7 mouse cellular contexts compared by ENCODE assay signal in the genomic region with DNA sequence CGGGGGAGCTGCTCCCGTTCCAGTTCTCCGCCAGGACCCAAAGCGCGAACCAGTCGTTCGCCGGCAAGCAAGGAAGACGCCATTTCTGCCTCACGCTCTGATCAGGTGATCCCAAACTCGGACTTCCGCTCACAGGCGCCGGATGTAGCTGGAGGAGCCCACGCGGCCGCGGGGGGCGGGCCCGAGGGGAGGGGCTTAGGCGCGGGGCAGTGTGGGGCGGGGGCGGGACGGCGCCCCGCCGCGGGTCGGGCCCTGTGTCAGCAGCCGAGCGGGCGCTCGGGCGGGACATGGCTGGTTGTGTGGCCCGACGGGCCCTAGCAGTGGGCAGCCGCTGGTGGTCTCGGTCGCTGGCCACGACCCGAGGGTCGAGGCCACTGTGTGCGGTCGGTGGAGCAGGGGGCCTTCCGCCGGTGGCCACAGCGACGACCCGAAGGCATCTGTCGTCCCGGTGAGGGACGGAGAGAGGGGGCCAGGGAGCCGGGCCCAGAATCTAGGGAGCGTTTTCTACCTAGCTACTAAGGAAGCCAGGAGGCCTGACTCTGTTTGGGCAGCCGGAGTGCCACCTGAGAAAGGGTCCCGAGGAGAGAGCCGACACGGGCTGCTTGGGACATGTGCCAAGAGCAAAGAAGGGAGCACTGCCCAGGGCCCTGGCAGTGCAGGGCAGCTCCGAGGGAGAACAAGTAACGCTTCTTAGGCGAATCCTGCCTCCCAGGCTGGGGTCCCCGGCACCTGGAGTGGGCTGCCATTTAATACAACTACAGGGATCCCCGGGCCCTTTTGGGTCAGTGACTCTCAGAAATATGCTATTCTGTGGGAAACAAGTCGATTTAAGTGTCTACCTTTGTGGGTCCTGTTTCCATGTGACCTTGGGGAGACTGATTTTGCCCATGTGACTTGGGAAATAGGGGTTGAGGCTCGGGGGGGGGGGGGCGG. TPM values are rescaled to one million over a fixed set of nuclear protein-coding genes. Genes with fewer than 3 reads are reported as not detected.
A peak's percentile ranks its signal among the peaks of the same experiment; 100 is the strongest.
DNase-seq lines count a peak whose midpoint lies in the region; ATAC-seq and TF ChIP-seq lines count a peak whose summit lies in the region.

A gene (minus strand): TSS at position 148 of the 933 bp plus-strand sequence.
A gene (plus strand): TSS at position 169 of the 933 bp plus-strand sequence.

- peak within 1 kb of the TSS; percentile 85 for H3K27ac ChIP-seq in embryonic facial prominence, embryonic 12.5 days
- H3K27ac ChIP-seq in kidney, adult 2 months (ENCODE audit: insufficient read depth, low read depth, low read length) = peak within 1 kb of the TSS; percentile 61
- peak within 1 kb of the TSS; percentile 84 for H3K27ac ChIP-seq in limb, embryonic 12.5 days
- H3K27ac ChIP-seq in midbrain, embryonic 15.5 days = peak within 1 kb of the TSS; percentile 87
- H3K27ac ChIP-seq in spleen, adult 2 months (ENCODE audit: insufficient read depth, low read length) = peak within 1 kb of the TSS; percentile 91

- H3K9me3 ChIP-seq in embryonic facial prominence, embryonic 12.5 days = no peaks in the 10 kb centered on the region
- H3K9me3 ChIP-seq in limb, embryonic 12.5 days = no peaks in the 10 kb centered on the region
- H3K9me3 ChIP-seq in midbrain, embryonic 15.5 days = no peaks in the 10 kb centered on the region

- 1% methylated on average over 66 of the region's 67 CpGs for WGBS in embryonic facial prominence, embryonic 12.5 days
- under 1% methylated on average over 61 of the region's 67 CpGs for WGBS in kidney, adult 2 months
- under 1% methylated on average over 67 of the region's 67 CpGs for WGBS in limb, embryonic 12.5 days
- under 1% methylated on average over 66 of the region's 67 CpGs for WGBS in midbrain, embryonic 15.5 days
- under 1% methylated on average over 66 of the region's 67 CpGs for WGBS in spleen, adult 2 months

- H3K9ac ChIP-seq in embryonic facial prominence, embryonic 12.5 days = peak within 1 kb of the TSS; percentile 96
- peak within 1 kb of the TSS; percentile 94 for H3K9ac ChIP-seq in limb, embryonic 12.5 days (replicated peaks)
- H3K9ac ChIP-seq in midbrain, embryonic 15.5 days = peak within 1 kb of the TSS; percentile 97

- H3K27me3 ChIP-seq in embryonic facial prominence, embryonic 12.5 days = no peaks in the 10 kb centered on the region
- H3K27me3 ChIP-seq in kidney, adult 2 months (replicated peaks; ENCODE audit: control insufficient read depth, insufficient read depth, low read length) = no peaks in the 10 kb centered on the region
- no peaks in the 10 kb centered on the region for H3K27me3 ChIP-seq in limb, embryonic 12.5 days
- H3K27me3 ChIP-seq in midbrain, embryonic 15.5 days (replicated peaks) = no peaks in the 10 kb centered on the region
- no peaks in the 10 kb centered on the region for H3K27me3 ChIP-seq in spleen, adult 2 months (ENCODE audit: control insufficient read depth, insufficient read depth, low read length)

- TF ChIP-seq CTCF in kidney, adult 2 months (conservative IDR thresholded peaks at IDR 0.05; ENCODE audit: insufficient read depth, insufficient read length, low read depth, low read length) = no peak
- no peak for TF ChIP-seq CTCF in spleen, adult 2 months (IDR thresholded peaks at IDR 0.05; ENCODE audit: extremely low read depth, insufficient read depth, insufficient read length, insufficient replicate concordance)

- H3K4me2 ChIP-seq in embryonic facial prominence, embryonic 12.5 days (replicated peaks) = peak within 1 kb of the TSS; percentile 85
- peak within 1 kb of the TSS; percentile 86 for H3K4me2 ChIP-seq in limb, embryonic 12.5 days
- H3K4me2 ChIP-seq in midbrain, embryonic 15.5 days = peak within 1 kb of the TSS; percentile 98

- H3K4me3 ChIP-seq in embryonic facial prominence, embryonic 12.5 days = peak within 1 kb of the TSS; percentile 88
- H3K4me3 ChIP-seq in kidney, adult 2 months (ENCODE audit: insufficient read depth, low read depth, low read length) = peak within 1 kb of the TSS; percentile 91
- peak within 1 kb of the TSS; percentile 69 for H3K4me3 ChIP-seq in limb, embryonic 12.5 days (replicated peaks)
- H3K4me3 ChIP-seq in midbrain, embryonic 15.5 days = peak within 1 kb of the TSS; percentile 95
- peak within 1 kb of the TSS; percentile 100 for H3K4me3 ChIP-seq in spleen, adult 2 months (ENCODE audit: extremely low read depth, insufficient read depth, insufficient read length)

- TF ChIP-seq POLR2A in kidney, adult 2 months (IDR thresholded peaks at IDR 0.05; ENCODE audit: low read depth, low read length) = peak; percentile 6
- peak; percentile 82 for TF ChIP-seq POLR2A in spleen, adult 2 months (IDR thresholded peaks at IDR 0.05; ENCODE audit: low read depth, low read length)

- H3K36me3 ChIP-seq in embryonic facial prominence, embryonic 12.5 days = peaks cover 38% of the 10 kb centered on the region
- H3K36me3 ChIP-seq in kidney, adult 2 months (ENCODE audit: control insufficient read depth, insufficient read depth, low read length) = peaks cover 3% of the 10 kb centered on the region
- peaks cover 56% of the 10 kb centered on the region for H3K36me3 ChIP-seq in limb, embryonic 12.5 days
- H3K36me3 ChIP-seq in midbrain, embryonic 15.5 days (replicated peaks) = peaks cover 15% of the 10 kb centered on the region
- H3K36me3 ChIP-seq in spleen, adult 2 months (ENCODE audit: control insufficient read depth, insufficient read depth, low read length) = peaks cover 16% of the 10 kb centered on the region

- peak; percentile 94 for ATAC-seq in embryonic facial prominence, embryonic 12.5 days (ENCODE audit: insufficient number of reproducible peaks, insufficient read depth, low FRiP score, low TSS enrichment)
- peak; percentile 95 for ATAC-seq in limb, embryonic 12.5 days (ENCODE audit: insufficient number of reproducible peaks, insufficient read depth, low FRiP score, low TSS enrichment, low read depth)
- ATAC-seq in midbrain, embryonic 15.5 days (replicated peaks) = peak; percentile 96

- peaks cover 13% of the 10 kb centered on the region for H3K4me1 ChIP-seq in embryonic facial prominence, embryonic 12.5 days
- H3K4me1 ChIP-seq in kidney, adult 2 months (ENCODE audit: control insufficient read depth, insufficient read depth, low read length) = peaks cover 5% of the 10 kb centered on the region; the same call in 1 of the 2 replicates
- peaks cover 16% of the 10 kb centered on the region for H3K4me1 ChIP-seq in limb, embryonic 12.5 days (replicated peaks)
- peaks cover 22% of the 10 kb centered on the region for H3K4me1 ChIP-seq in midbrain, embryonic 15.5 days
- no peaks in the 10 kb centered on the region; the same call in 1 of the 2 replicates for H3K4me1 ChIP-seq in spleen, adult 2 months (ENCODE audit: control insufficient read depth, insufficient read depth, insufficient read length)

- peak; percentile 91 for DNase-seq in adrenal gland, postnatal 25 days
- peak; percentile 92 to 93 for DNase-seq in heart, adult 18-20 months
- DNase-seq in kidney, adult 2 months = peak; percentile 95
- peak; percentile 85 to 87 for DNase-seq in spleen, adult 2 months (ENCODE audit: low read depth in 1 of 2, low spot score in 2 of 2)

RNA-seq across cellular contexts. Expression of the first gene that starts in this region (rescaled TPM):
- total RNA-seq in adrenal gland, postnatal 25 days (2021) = 32.1 and 35.9 TPM in 2 replicates
- polyA plus RNA-seq in embryonic facial prominence, embryonic 12.5 days (2016; fragmentation: Nextera tagmentation; extraction: Ambion mirVana) = 53.4 and 60.7 TPM in 2 replicates
- total RNA-seq in heart, adult 18-20 months (2021) = 10 to 100 TPM; 10.4 to 12.2 TPM
- polyA plus RNA-seq in kidney, adult 2 months (2012; rRNA removed) = 14.0 and 15.9 TPM in 2 replicates
- polyA plus RNA-seq in limb, embryonic 12.5 days (2016; fragmentation: Nextera tagmentation; extraction: Ambion mirVana) = 51.9 and 56.1 TPM in 2 replicates
- 90.5 and 91.0 TPM in 2 replicates for polyA plus RNA-seq in midbrain, embryonic 15.5 days (2015; fragmentation: Nextera tagmentation; extraction: Ambion mirVana)
- 8.7 and 9.8 TPM in 2 replicates for polyA plus RNA-seq in spleen, adult 2 months (2012; rRNA removed)

RNA-seq across cellular contexts. Expression of the second gene that starts in this region (rescaled TPM):
- 155 and 159 TPM in 2 replicates for total RNA-seq in adrenal gland, postnatal 25 days (2021)
- polyA plus RNA-seq in embryonic facial prominence, embryonic 12.5 days (2016; fragmentation: Nextera tagmentation; extraction: Ambion mirVana) = 180 and 183 TPM in 2 replicates
- 100 to 1,000 TPM; 150 to 158 TPM for total RNA-seq in heart, adult 18-20 months (2021)
- 115 and 118 TPM in 2 replicates for polyA plus RNA-seq in kidney, adult 2 months (2012; rRNA removed)
- 176 and 180 TPM in 2 replicates for polyA plus RNA-seq in limb, embryonic 12.5 days (2016; fragmentation: Nextera tagmentation; extraction: Ambion mirVana)
- polyA plus RNA-seq in midbrain, embryonic 15.5 days (2015; fragmentation: Nextera tagmentation; extraction: Ambion mirVana) = 182 and 192 TPM in 2 replicates
- 21.0 and 22.7 TPM in 2 replicates for polyA plus RNA-seq in spleen, adult 2 months (2012; rRNA removed)

Comparison
In these comparisons a context has a peak if more than half of its experiments do, and no peak if none do; other contexts are left out.
1. Peak in every context shown above with its lines: DNase-seq, ATAC-seq, H3K4me3 ChIP-seq and H3K27ac ChIP-seq.